ENCODE assay signal across 8 mouse cellular contexts in genomic region chr17:35909186-35909918, GRCm38 (mm10). TPM values are rescaled to one million over a fixed set of nuclear protein-coding genes. Genes with fewer than 3 reads are reported as not detected.
DNase-seq lines count a peak whose midpoint lies in the region; ATAC-seq and TF ChIP-seq lines count a peak whose summit lies in the region.

No protein-coding gene starts in this region.

- H3K9me3 ChIP-seq in kidney, postnatal 0 days (replicated peaks; ENCODE audit: low read length), result no peaks in the 10 kb centered on the region

- WGBS in kidney, postnatal 0 days, result 16% methylated on average over 20 of the region's 20 CpGs

- H3K27ac ChIP-seq in kidney, postnatal 0 days, result peak overlapping the region; percentile 38
- no peak overlapping the region; the same call in 1 of the 2 replicates for H3K27ac ChIP-seq in bone marrow macrophage, adult 2 months (ENCODE audit: insufficient read depth, low read depth, low read length)

- H3K9ac ChIP-seq in kidney, postnatal 0 days (ENCODE audit: low read depth, low read length), result peak overlapping the region; percentile 68

- H3K36me3 ChIP-seq in kidney, postnatal 0 days (ENCODE audit: insufficient read depth, low read length), result peaks cover 19% of the 10 kb centered on the region; the same call in 1 of the 2 replicates

- TF ChIP-seq POLR2A in bone marrow macrophage, adult 2 months (IDR thresholded peaks at IDR 0.05; ENCODE audit: borderline replicate concordance, low read depth, low read length), result no peak

- ATAC-seq in kidney, postnatal 0 days (replicated peaks; ENCODE audit: low FRiP score, low read depth), result peak; percentile 5; the same call in 1 of the 2 replicates
- ATAC-seq in granulocyte monocyte progenitor cell, adult 5-6 weeks (replicated peaks; ENCODE audit: poor library complexity, severe bottlenecking), result peak; percentile 34
- peak; percentile 25 for ATAC-seq in megakaryocyte progenitor cell, adult 5-6 weeks (replicated peaks; ENCODE audit: poor library complexity)

- no peak for TF ChIP-seq CTCF in kidney, postnatal 0 days (IDR thresholded peaks at IDR 0.05; ENCODE audit: low read depth)
- no peak for TF ChIP-seq CTCF in bone marrow macrophage, adult 2 months (IDR thresholded peaks at IDR 0.05; ENCODE audit: low read depth, low read length)

- H3K4me3 ChIP-seq in kidney, postnatal 0 days (replicated peaks; ENCODE audit: low read depth, low read length), result peak overlapping the region; percentile 65
- peak overlapping the region; percentile 85 for H3K4me3 ChIP-seq in bone marrow macrophage, adult 2 months (ENCODE audit: insufficient read depth, low read length)

- peaks cover 8% of the 10 kb centered on the region; the same call in 1 of the 2 replicates for H3K4me1 ChIP-seq in kidney, postnatal 0 days (replicated peaks; ENCODE audit: insufficient read depth, low read length)
- peaks cover 10% of the 10 kb centered on the region for H3K4me1 ChIP-seq in bone marrow macrophage, adult 2 months (ENCODE audit: control insufficient read depth, insufficient read depth, low read length)

- no peak for DNase-seq in kidney, postnatal 0 days (ENCODE audit: low spot score)
- no peak for DNase-seq in kidney, postnatal 4 days
- DNase-seq in urinary bladder, adult 2 months (ENCODE audit: low spot score), result no peak
- no peak for DNase-seq in kidney, postnatal 10 days
- no peak for DNase-seq in gastrocnemius, adult 8-10 months (ENCODE audit: low spot score in 2 of 2)

- no peaks in the 10 kb centered on the region for H3K27me3 ChIP-seq in kidney, postnatal 0 days (ENCODE audit: insufficient read depth, low read length)

- H3K4me2 ChIP-seq in kidney, postnatal 0 days (ENCODE audit: low read length), result peak overlapping the region; percentile 88

RNA-seq across cellular contexts. Expression of gene Atat1, which starts 0.5 kb away (rescaled TPM):
- 28.4 and 36.9 TPM in 2 replicates for polyA plus RNA-seq in kidney, postnatal 0 days (2015; fragmentation: Nextera tagmentation; extraction: Ambion mirVana)
- polyA plus RNA-seq in bone marrow macrophage, adult 2 months (2012; ENCODE audit: insufficient read depth, insufficient read length, missing spikeins), result 22.7 and 23.8 TPM in 2 replicates
- 17.8 and 25.6 TPM in 2 replicates for total RNA-seq in granulocyte monocyte progenitor cell, adult 5-6 weeks (2014; fragmentation: Nextera tagmentation)
- 5.4 and 8.0 TPM in 2 replicates for total RNA-seq in granulocyte monocyte progenitor cell, adult 5-6 weeks (2017)
- total RNA-seq in megakaryocyte progenitor cell, adult 5-6 weeks (2015), result 6.0 and 8.8 TPM in 2 replicates
- 4.6 and 10.7 TPM in 2 replicates for total RNA-seq in megakaryocyte progenitor cell, adult 5-6 weeks (2017)
- 45.9 and 58.8 TPM in 2 replicates for polyA plus RNA-seq in urinary bladder, adult 2 months (2012; rRNA removed)
- total RNA-seq in gastrocnemius, adult 8-10 months (2022), result 1 to 10 TPM; 2.9 to 4.4 (median 3.6) TPM

RNA-seq across cellular contexts. Expression of gene Mrps18b, which starts 6.8 kb away (rescaled TPM):
- polyA plus RNA-seq in kidney, postnatal 0 days (2015; fragmentation: Nextera tagmentation; extraction: Ambion mirVana), result 88.4 and 94.7 TPM in 2 replicates
- polyA plus RNA-seq in bone marrow macrophage, adult 2 months (2012; ENCODE audit: insufficient read depth, insufficient read length, missing spikeins), result 21.0 and 29.4 TPM in 2 replicates
- total RNA-seq in granulocyte monocyte progenitor cell, adult 5-6 weeks (2014; fragmentation: Nextera tagmentation), result 100 and 151 TPM in 2 replicates
- 62.6 and 72.8 TPM in 2 replicates for total RNA-seq in granulocyte monocyte progenitor cell, adult 5-6 weeks (2017)
- 96.2 and 142 TPM in 2 replicates for total RNA-seq in megakaryocyte progenitor cell, adult 5-6 weeks (2015)
- total RNA-seq in megakaryocyte progenitor cell, adult 5-6 weeks (2017), result 68.3 and 76.4 TPM in 2 replicates
- polyA plus RNA-seq in urinary bladder, adult 2 months (2012; rRNA removed), result 77.9 and 90.8 TPM in 2 replicates
- total RNA-seq in gastrocnemius, adult 8-10 months (2022), result 10 to 100 TPM; 57.4 to 60.4 (median 58.1) TPM

RNA-seq across cellular contexts. Expression of gene Ppp1r10, which starts 6.9 kb away (rescaled TPM):
- 28.8 and 29.7 TPM in 2 replicates for polyA plus RNA-seq in kidney, postnatal 0 days (2015; fragmentation: Nextera tagmentation; extraction: Ambion mirVana)
- 36.0 and 46.0 TPM in 2 replicates for polyA plus RNA-seq in bone marrow macrophage, adult 2 months (2012; ENCODE audit: insufficient read depth, insufficient read length, missing spikeins)
- total RNA-seq in granulocyte monocyte progenitor cell, adult 5-6 weeks (2014; fragmentation: Nextera tagmentation), result 78.2 and 83.9 TPM in 2 replicates
- total RNA-seq in granulocyte monocyte progenitor cell, adult 5-6 weeks (2017), result 79.2 and 87.5 TPM in 2 replicates
- 75.7 and 80.1 TPM in 2 replicates for total RNA-seq in megakaryocyte progenitor cell, adult 5-6 weeks (2015)
- 121 and 126 TPM in 2 replicates for total RNA-seq in megakaryocyte progenitor cell, adult 5-6 weeks (2017)
- polyA plus RNA-seq in urinary bladder, adult 2 months (2012; rRNA removed), result 25.8 and 26.0 TPM in 2 replicates
- total RNA-seq in gastrocnemius, adult 8-10 months (2022), result 10 to 100 TPM; 13.0 to 30.1 (median 14.3) TPM

RNA-seq across cellular contexts. Expression of gene 2310061I04Rik, which starts 12.1 kb away (rescaled TPM):
- 36.6 and 39.1 TPM in 2 replicates for polyA plus RNA-seq in kidney, postnatal 0 days (2015; fragmentation: Nextera tagmentation; extraction: Ambion mirVana)
- 36.9 and 39.3 TPM in 2 replicates for polyA plus RNA-seq in bone marrow macrophage, adult 2 months (2012; ENCODE audit: insufficient read depth, insufficient read length, missing spikeins)
- total RNA-seq in granulocyte monocyte progenitor cell, adult 5-6 weeks (2014; fragmentation: Nextera tagmentation), result 97.8 and 112 TPM in 2 replicates
- 6.2 and 8.4 TPM in 2 replicates for total RNA-seq in granulocyte monocyte progenitor cell, adult 5-6 weeks (2017)
- total RNA-seq in megakaryocyte progenitor cell, adult 5-6 weeks (2015), result 38.8 and 51.8 TPM in 2 replicates
- total RNA-seq in megakaryocyte progenitor cell, adult 5-6 weeks (2017), result 4.5 and 7.5 TPM in 2 replicates
- 29.6 and 35.9 TPM in 2 replicates for polyA plus RNA-seq in urinary bladder, adult 2 months (2012; rRNA removed)
- total RNA-seq in gastrocnemius, adult 8-10 months (2022), result 10 to 100 TPM; 52.7 to 68.7 (median 62.6) TPM

RNA-seq across cellular contexts. Expression of gene Dhx16, which starts 29.7 kb away (rescaled TPM):
- 29.2 and 33.3 TPM in 2 replicates for polyA plus RNA-seq in kidney, postnatal 0 days (2015; fragmentation: Nextera tagmentation; extraction: Ambion mirVana)
- 57.5 and 77.6 TPM in 2 replicates for polyA plus RNA-seq in bone marrow macrophage, adult 2 months (2012; ENCODE audit: insufficient read depth, insufficient read length, missing spikeins)
- 79.2 and 111 TPM in 2 replicates for total RNA-seq in granulocyte monocyte progenitor cell, adult 5-6 weeks (2014; fragmentation: Nextera tagmentation)
- 44.3 and 57.8 TPM in 2 replicates for total RNA-seq in granulocyte monocyte progenitor cell, adult 5-6 weeks (2017)
- 100 and 110 TPM in 2 replicates for total RNA-seq in megakaryocyte progenitor cell, adult 5-6 weeks (2015)
- 78.2 and 82.0 TPM in 2 replicates for total RNA-seq in megakaryocyte progenitor cell, adult 5-6 weeks (2017)
- polyA plus RNA-seq in urinary bladder, adult 2 months (2012; rRNA removed), result 53.4 and 57.7 TPM in 2 replicates
- 10 to 100 TPM; 13.5 to 16.8 (median 16.0) TPM for total RNA-seq in gastrocnemius, adult 8-10 months (2022)
